Mouse (Mus musculus) left cerebral cortex, postnatal 25 days (tissue): ENCODE measurements around the gene Olfr982. TPM values are rescaled to one million over a fixed set of nuclear protein-coding genes. Genes with fewer than 3 reads are reported as not detected.

Experiments
- DNase-seq, 2 experiments: peaks; one replicate each; pipeline ENCODE4 v3.0.0; 2022; ENCODE audit warnings: low spot score in 2 of 2, mixed read lengths in 1 of 2
- intact Hi-C: fragments of 180-260 bp; cut with DNase I; formaldehyde crosslinking; loops from one replicate; pipeline ENCODE4 v1.15.1; 2025
- total RNA-seq, 2 experiments: library from RNA; stranded (reverse); gene quantifications; 2 replicates each; pipeline ENCODE4 v1.2.3; 2021

Gene Olfr982
- total RNA-seq, result not detected

DNA sequence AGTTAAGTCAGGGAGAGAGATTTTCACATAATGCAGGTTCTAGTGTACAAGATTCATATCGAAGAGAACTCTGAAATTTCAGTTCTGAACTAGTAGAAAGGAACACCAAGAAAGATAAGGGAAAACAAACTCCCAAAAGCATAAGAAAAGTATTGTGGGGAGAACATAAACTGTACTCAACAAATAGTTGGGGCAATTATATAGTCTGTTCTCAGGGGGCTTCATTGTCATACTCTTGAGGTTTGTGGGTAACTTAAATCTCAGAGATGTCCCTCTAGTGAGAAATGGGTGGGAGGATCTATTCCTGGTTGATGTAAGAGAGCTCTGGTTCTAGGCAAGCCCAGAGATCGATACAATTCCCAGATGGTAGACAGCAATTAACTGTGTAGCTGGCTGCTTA, at the start of gene Olfr982:
Olfr982 (plus strand) TSS at position 301 of the 400 bp plus-strand sequence.
- DNase-seq, result no peak
- intact Hi-C loops, result no loop called here

DNA sequence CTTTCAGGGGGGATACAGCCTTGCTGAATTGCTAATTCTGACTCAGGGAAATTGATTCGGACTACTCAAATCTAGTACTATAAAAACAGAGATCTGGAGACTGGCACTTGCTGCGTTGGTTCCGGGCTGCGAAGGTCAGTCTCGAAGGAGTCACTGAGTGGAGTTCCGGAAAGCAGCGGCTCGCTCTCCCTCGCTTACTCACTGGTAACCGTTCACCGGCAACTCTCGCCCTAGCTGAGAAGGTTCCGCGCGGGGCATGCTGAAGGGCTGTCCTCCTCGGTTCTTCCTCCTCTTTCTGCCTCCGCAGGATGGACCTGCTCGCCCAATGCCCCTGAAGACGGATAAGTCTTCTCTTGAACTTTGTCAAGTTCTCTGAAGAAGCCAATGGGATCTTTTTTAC, 23.5 kb upstream of the Olfr982 start:
- DNase-seq, result no peak
- intact Hi-C loops, result no loop called here

DNA sequence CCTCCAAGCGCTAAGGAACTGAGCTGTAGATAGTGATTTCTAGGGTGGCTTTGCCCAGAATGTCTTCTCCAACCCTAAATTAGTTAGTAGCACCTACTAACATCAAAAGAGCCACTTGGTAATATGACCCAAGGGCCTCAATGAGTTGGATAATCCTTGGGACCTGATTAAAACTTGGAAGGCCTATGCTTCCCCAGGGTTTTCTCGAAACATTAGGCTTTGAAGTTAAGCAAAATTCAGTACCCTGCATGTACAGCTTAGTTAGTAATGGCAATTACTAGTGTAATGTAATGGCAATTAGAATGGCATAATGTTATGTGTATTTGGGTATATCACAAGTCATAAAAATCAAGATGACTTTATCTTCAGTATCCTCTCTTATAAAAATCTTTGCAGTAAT, 19.9 kb downstream of the Olfr982 start, which contains the start of gene Olfr983:
Olfr983 (minus strand) TSS at position 101 of the 400 bp plus-strand sequence.
- intact Hi-C loops, result no loop called here
- DNase-seq, result no peak

DNA sequence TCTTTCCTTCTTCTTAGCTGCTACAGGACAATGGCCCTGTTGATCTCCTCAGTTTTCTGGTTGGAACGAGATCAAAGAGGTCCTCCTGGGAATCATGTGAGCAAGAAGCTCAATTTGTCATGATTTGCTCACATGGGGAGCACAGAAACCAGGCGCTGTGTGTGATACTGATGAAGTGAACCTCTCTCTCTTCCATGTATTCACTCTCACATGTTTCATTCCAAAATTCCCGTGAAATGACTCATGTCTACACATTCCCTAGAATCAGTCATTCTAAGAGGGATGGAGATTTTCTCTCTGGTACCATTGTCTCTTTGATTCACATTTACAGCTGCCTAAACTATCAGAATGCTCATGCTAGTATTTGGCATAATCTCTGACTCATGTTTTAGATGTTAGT, 21.1 kb downstream of the Olfr982 start:
- DNase-seq, result no peak
- intact Hi-C loops, result no loop called here

DNA sequence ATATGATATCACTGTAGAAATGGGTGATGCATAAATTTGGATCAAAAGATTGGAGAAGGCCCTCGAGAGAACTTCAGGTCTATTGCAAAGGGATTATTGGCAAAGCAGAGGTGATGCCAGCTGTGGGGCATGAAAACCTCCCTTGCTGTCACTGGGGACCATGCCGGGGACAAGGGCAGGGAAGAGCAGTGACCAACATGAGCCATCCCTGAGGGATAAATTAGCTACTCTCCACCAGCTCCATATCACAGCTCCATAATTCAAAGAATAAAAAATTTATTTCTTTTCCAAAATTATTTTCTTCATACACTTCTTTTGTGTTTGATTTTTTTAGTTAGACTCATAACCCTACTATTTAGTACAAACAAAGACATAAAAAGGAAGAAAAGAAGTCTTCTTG, 40.5 kb downstream of the Olfr982 start, which contains the start of gene Olfr984:
Olfr984 (minus strand) TSS at position 101 of the 400 bp plus-strand sequence.
- no peak for DNase-seq
- intact Hi-C loops, result loop anchor here (10.0 kb wide), 1 partner anchor 281 kb away; no protein-coding TSS in a partner anchor

DNA sequence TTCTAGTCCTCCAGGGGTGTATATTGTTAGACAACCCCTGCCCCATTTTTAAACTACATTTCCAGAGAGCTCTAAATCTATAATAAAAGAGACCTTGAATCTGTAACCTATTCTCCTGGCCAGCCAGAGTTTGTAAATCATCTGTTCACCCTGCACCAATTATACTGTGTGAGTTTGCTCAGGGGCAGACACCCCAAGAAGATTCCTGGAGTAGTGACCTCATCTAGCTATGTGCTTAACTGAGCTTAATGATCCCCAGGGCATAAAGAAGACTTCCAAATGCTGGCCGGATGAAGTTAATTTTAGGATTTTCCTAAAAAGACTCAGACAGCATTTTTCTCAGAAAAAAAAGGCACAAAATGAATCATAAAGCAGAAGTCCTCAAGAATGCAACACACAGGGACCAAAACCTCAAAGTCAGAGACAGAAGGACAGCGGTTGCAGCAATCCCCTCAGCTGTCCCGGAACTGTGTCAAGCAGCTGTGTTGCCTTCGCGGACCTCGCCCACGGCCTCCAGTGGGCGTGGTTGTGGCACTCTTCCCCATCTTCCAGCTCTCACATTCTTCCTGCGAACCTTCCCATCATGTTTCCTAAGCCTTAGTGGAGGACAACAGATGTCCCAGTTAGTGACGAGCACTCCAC, 43.1 kb downstream of the Olfr982 start:
- intact Hi-C loops, result loop anchor here (10.0 kb wide), 1 partner anchor 278 kb away; no protein-coding TSS in a partner anchor
- peak; percentile 9 to 73 for DNase-seq

DNA sequence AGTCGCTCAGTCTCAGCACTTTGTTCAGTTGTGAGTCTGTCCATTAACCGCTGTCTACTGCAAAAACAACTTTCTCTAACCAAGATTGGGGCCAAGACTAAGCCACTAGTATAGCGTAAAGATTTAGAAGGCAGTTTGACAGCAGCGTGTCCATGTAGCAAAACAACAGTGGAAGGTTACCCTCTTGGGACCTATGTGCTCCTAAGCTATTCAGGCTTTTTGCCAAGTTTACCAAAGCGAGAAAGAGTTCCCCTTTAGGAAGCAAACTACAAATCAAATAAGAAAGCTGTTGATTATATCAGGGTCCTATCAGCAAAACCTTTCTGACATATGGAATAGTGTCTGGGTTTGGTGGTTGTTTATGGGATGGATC, 43.6 kb downstream of the Olfr982 start:
- no peak for DNase-seq
- intact Hi-C loops, result loop anchor here (10.0 kb wide), 1 partner anchor 278 kb away; no protein-coding TSS in a partner anchor

Other genes starting within 250 kb of the Olfr982 start
- not detected for gene Olfr971, start 237.0 kb upstream of the Olfr982 start, total RNA-seq
- gene Olfr972, start 207.4 kb upstream of the Olfr982 start, total RNA-seq, result not detected
- gene Olfr229, start 166.5 kb upstream of the Olfr982 start, total RNA-seq, result not detected
- not detected for gene Olfr974, start 136.3 kb upstream of the Olfr982 start, total RNA-seq
- not detected for gene Olfr975, start 121.8 kb upstream of the Olfr982 start, total RNA-seq
- gene Olfr976, start 112.7 kb upstream of the Olfr982 start, total RNA-seq, result not detected
- not detected for gene Olfr978, start 81.7 kb upstream of the Olfr982 start, total RNA-seq
- not detected for gene Olfr979, start 70.4 kb upstream of the Olfr982 start, total RNA-seq
- not detected for gene Olfr980, start 64.2 kb upstream of the Olfr982 start, total RNA-seq
- gene Olfr981, start 52.4 kb upstream of the Olfr982 start, total RNA-seq, result not detected
- not detected for gene Olfr983, start 19.8 kb downstream of the Olfr982 start, total RNA-seq
- gene Olfr984, start 40.4 kb downstream of the Olfr982 start, total RNA-seq, result not detected
- gene Olfr985, start 56.4 kb downstream of the Olfr982 start, total RNA-seq, result not detected
- not detected for gene Tmem225, start 74.3 kb downstream of the Olfr982 start, total RNA-seq
- gene Olfr986, start 107.1 kb downstream of the Olfr982 start, total RNA-seq, result not detected
- 1 to 10 TPM; 3.4 to 3.5 TPM for gene Zfp202, start 118.5 kb downstream of the Olfr982 start, total RNA-seq
- 100 to 1,000 TPM; 112 to 117 TPM for gene Scn3b, start 195.4 kb downstream of the Olfr982 start, total RNA-seq